Mouse (Mus musculus): ENCODE measurements around the gene Rbpj.

DNA sequence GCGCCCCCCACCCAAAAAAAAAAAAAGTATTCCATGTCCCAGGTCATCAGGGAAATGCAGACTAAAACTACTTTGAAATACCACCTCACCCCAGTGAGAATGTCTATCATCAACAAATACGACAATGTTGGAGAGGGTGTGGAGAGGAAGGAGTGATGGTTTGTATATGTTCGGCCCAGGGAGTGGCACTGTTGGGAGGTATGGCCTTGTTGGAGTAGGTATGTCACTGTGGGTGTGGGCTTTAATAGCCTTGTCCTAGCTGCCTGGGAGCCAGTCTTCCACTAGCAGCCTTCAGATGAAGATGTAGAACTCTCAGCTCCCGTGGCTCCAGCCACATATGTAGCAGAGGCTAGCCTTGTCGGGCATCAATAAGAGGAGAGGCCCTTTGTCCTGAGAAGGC, 202.1 kb downstream of the Rbpj start:
- no peak for TF ChIP-seq CHD1 (IDR thresholded peaks at IDR 0.05; ENCODE audit: low read depth, low read length)
- TF ChIP-seq CTCF (conservative IDR thresholded peaks at IDR 0.05 in 1 of 2, IDR thresholded peaks at IDR 0.05 in 1 of 2; ENCODE audit: low read depth in 2 of 2, low read length in 2 of 2), result no peak
